Mouse (Mus musculus) layer of hippocampus, adult 8-10 months (tissue): ENCODE measurements at regions not wholly inside any gene's neighbourhood (a gene's known extent, or its start where the extent isn't known, plus 50 kb on each side); places are given as distances from the start of the nearest gene placed in this dataset.

Experiments used
- DNase-seq, 2 experiments: peaks; one replicate each; pipeline ENCODE4 v3.0.0; 2022; ENCODE audit warnings: low spot score in 2 of 2

GRCm38 (mm10) chr3:34466312-34466711 is 183.9 kb upstream of the Sox2 start:
- no peak for DNase-seq

GRCm38 (mm10) chr3:34465040-34465831 is 185.0 kb upstream of the Sox2 start:
- no peak for DNase-seq

- no peak for DNase-seq
Measured at GRCm38 (mm10) chr3:34458766-34459165, 191.4 kb upstream of the Sox2 start.

- DNase-seq = no peak
Measured at GRCm38 (mm10) chr3:34457821-34458220, 192.4 kb upstream of the Sox2 start.

GRCm38 (mm10) chr3:34456488-34457433 is 193.4 kb upstream of the Sox2 start:
- DNase-seq = peak in 1 of 2 experiments; percentile 10

- no peak for DNase-seq
Measured at GRCm38 (mm10) chr3:34454026-34454624, 196.1 kb upstream of the Sox2 start.

- peak; percentile 69 to 83 for DNase-seq
Measured at GRCm38 (mm10) chr3:34445354-34445753, 204.9 kb upstream of the Sox2 start.

- DNase-seq = no peak
Measured at GRCm38 (mm10) chr3:34444802-34445201, 205.4 kb upstream of the Sox2 start.

- DNase-seq = peak; percentile 84 to 89
Measured at GRCm38 (mm10) chr3:34443731-34444628, 206.2 kb upstream of the Sox2 start.

GRCm38 (mm10) chr3:34443307-34443706 is 206.9 kb upstream of the Sox2 start:
- DNase-seq = no peak

GRCm38 (mm10) chr3:34441792-34442191 is 208.4 kb upstream of the Sox2 start:
- peak in 1 of 2 experiments; percentile 15 for DNase-seq

GRCm38 (mm10) chr3:34441266-34441665 is 208.9 kb upstream of the Sox2 start:
- peak; percentile 58 to 75 for DNase-seq

- no peak for DNase-seq
Measured at GRCm38 (mm10) chr3:34434901-34435300, 215.3 kb upstream of the Sox2 start.

- no peak for DNase-seq
Measured at GRCm38 (mm10) chr3:34427967-34428366, 222.2 kb upstream of the Sox2 start.

- DNase-seq = no peak
Measured at GRCm38 (mm10) chr3:34427495-34427894, 222.7 kb upstream of the Sox2 start.

GRCm38 (mm10) chr3:34426955-34427354 is 223.2 kb upstream of the Sox2 start:
- no peak for DNase-seq

GRCm38 (mm10) chr3:34411915-34412306 is 238.3 kb upstream of the Sox2 start:
- no peak for DNase-seq

- DNase-seq = peak in 1 of 2 experiments; percentile 27
Measured at GRCm38 (mm10) chr3:34411142-34411914, 238.9 kb upstream of the Sox2 start.

- DNase-seq = no peak
Measured at GRCm38 (mm10) chr3:34403586-34403985, 246.6 kb upstream of the Sox2 start.

- DNase-seq = no peak
Measured at GRCm38 (mm10) chr3:34391275-34391674, 258.9 kb upstream of the Sox2 start.
